Comparison of ENCODE assay signal across 8 mouse cellular contexts in genomic region chr19:6941372-6942248, GRCm38 (mm10). TPM values are rescaled to one million over a fixed set of nuclear protein-coding genes. Genes with fewer than 3 reads are reported as not detected.
DNase-seq lines count a peak whose midpoint lies in the region; ATAC-seq lines count a peak whose summit lies in the region.

TSS of gene Bad (plus strand) at chr19:6941861.

- intact Hi-C loops in left cerebral cortex, postnatal 36 days (cut with DNase I) = loop anchor here (1.0 to 10.0 kb wide), 2 partner anchors 20 to 697 kb away; partner anchors contain the start of genes Atg2a and Esrra

- H3K27me3 ChIP-seq in intestine, embryonic 16.5 days (replicated peaks; ENCODE audit: control insufficient read depth, insufficient read depth, low read length) = no peaks in the 10 kb centered on the region
- peaks cover 25% of the 10 kb centered on the region for H3K27me3 ChIP-seq in midbrain, embryonic 10.5 days (ENCODE audit: low read depth, poor library complexity, severe bottlenecking)

- H3K4me2 ChIP-seq in intestine, embryonic 16.5 days (ENCODE audit: low read depth, low read length) = peak within 1 kb of the TSS; percentile 91

- peak; percentile 99 for DNase-seq in adrenal gland, postnatal 10 days
- DNase-seq in embryo, embryonic 9.5 days (ENCODE audit: extremely low spot score) = peak; percentile 96
- DNase-seq in gastrocnemius, postnatal 4 days (ENCODE audit: low spot score in 2 of 2) = peak; percentile 94
- peak; percentile 95 to 96 for DNase-seq in left cerebral cortex, postnatal 36 days (ENCODE audit: low spot score in 2 of 2)
- DNase-seq in midbrain, embryonic 10.5 days (ENCODE audit: low spot score) = peak; percentile 95
- peak; percentile 85 to 87 for DNase-seq in right cerebral cortex, postnatal 36 days (ENCODE audit: low spot score in 2 of 2)
- peak; percentile 92 to 96 for DNase-seq in urinary bladder, postnatal 4 days (ENCODE audit: low spot score in 2 of 2)

- H3K27ac ChIP-seq in intestine, embryonic 16.5 days (ENCODE audit: low read length) = peak within 1 kb of the TSS; percentile 99
- H3K27ac ChIP-seq in midbrain, embryonic 10.5 days (replicated peaks) = peak within 1 kb of the TSS; percentile 95

- ATAC-seq in intestine, embryonic 16.5 days = peak; percentile 82

- H3K9ac ChIP-seq in intestine, embryonic 16.5 days (ENCODE audit: low read depth, low read length) = peak within 1 kb of the TSS; percentile 97

- under 1% methylated on average over 83 of the region's 83 CpGs for WGBS in intestine, embryonic 16.5 days
- WGBS in midbrain, embryonic 10.5 days = under 1% methylated on average over 83 of the region's 83 CpGs

- H3K4me3 ChIP-seq in intestine, embryonic 16.5 days (ENCODE audit: low read length) = peak within 1 kb of the TSS; percentile 93
- peak within 1 kb of the TSS; percentile 87 for H3K4me3 ChIP-seq in midbrain, embryonic 10.5 days

- H3K4me1 ChIP-seq in intestine, embryonic 16.5 days (ENCODE audit: control insufficient read depth, insufficient read depth, low read length) = peaks cover 23% of the 10 kb centered on the region
- H3K4me1 ChIP-seq in midbrain, embryonic 10.5 days = peaks cover 44% of the 10 kb centered on the region

- H3K36me3 ChIP-seq in intestine, embryonic 16.5 days (ENCODE audit: control insufficient read depth, insufficient read depth, low read length) = no peaks in the 10 kb centered on the region
- peaks cover 17% of the 10 kb centered on the region for H3K36me3 ChIP-seq in midbrain, embryonic 10.5 days

- H3K9me3 ChIP-seq in intestine, embryonic 16.5 days (ENCODE audit: control insufficient read depth, low read length) = no peaks in the 10 kb centered on the region
- no peaks in the 10 kb centered on the region for H3K9me3 ChIP-seq in midbrain, embryonic 10.5 days (replicated peaks)

RNA-seq across cellular contexts. Expression of gene Bad, which starts in this region (rescaled TPM):
- total RNA-seq in adrenal gland, postnatal 10 days (2021) = 10 to 100 TPM; 42.0 to 51.8 TPM
- 10 to 100 TPM; 31.6 to 34.4 TPM for total RNA-seq in gastrocnemius, postnatal 4 days (2021)
- 77.7 and 80.5 TPM in 2 replicates for polyA plus RNA-seq in intestine, embryonic 16.5 days (2015; fragmentation: Nextera tagmentation; extraction: Ambion mirVana)
- total RNA-seq in left cerebral cortex, postnatal 36 days (2021) = 10 to 100 TPM; 36.6 to 42.6 TPM
- polyA plus RNA-seq in midbrain, embryonic 10.5 days (2016; fragmentation: Nextera tagmentation; extraction: Ambion mirVana) = 66.6 and 69.8 TPM in 2 replicates

Comparison
In these comparisons a context has a peak if more than half of its experiments do, and no peak if none do; other contexts are left out.
1. Peak in every context shown above with its lines: DNase-seq, ATAC-seq, H3K4me3 ChIP-seq and H3K27ac ChIP-seq.